Mouse (Mus musculus): ENCODE data around the gene Msln. TPM values are rescaled to one million over a fixed set of nuclear protein-coding genes. Genes with fewer than 3 reads are reported as not detected.

Msln gene
- polyA plus RNA-seq, 1 experiment: 3.3 TPM

- no peaks in the 10 kb centered on the region for H3K4me1 ChIP-seq (ENCODE audit: control insufficient read depth, insufficient read depth, low read length)
- no peak overlapping the region for H3K27ac ChIP-seq (ENCODE audit: insufficient read depth, low read length)
- no peak overlapping the region for H3K4me3 ChIP-seq (ENCODE audit: insufficient read depth, low read length)
- TF ChIP-seq CTCF (IDR thresholded peaks at IDR 0.05; ENCODE audit: borderline replicate concordance, insufficient read depth, low read length) (no peak), POLR2A (IDR thresholded peaks at IDR 0.05; ENCODE audit: low read depth, low read length) (no peak)
Observed at GRCm38 (mm10) chr17:25775318-25776062, 21.3 kb upstream of the Msln start.

GRCm38 (mm10) chr17:25773549-25774120 is 19.5 kb upstream of the Msln start, which contains the start of gene Narfl:
Narfl (plus strand) TSS chr17:25773776.
- Histone ChIP-seq H3K4me1 (ENCODE audit: control insufficient read depth, insufficient read depth, low read length) (no peaks in the 10 kb centered on the region), H3K27ac (ENCODE audit: insufficient read depth, low read length) (no peak within 1 kb of the TSS), H3K4me3 (ENCODE audit: insufficient read depth, low read length) (peak within 1 kb of the TSS; percentile 62)
- TF ChIP-seq CTCF (IDR thresholded peaks at IDR 0.05; ENCODE audit: borderline replicate concordance, insufficient read depth, low read length) (peak; percentile 90), POLR2A (IDR thresholded peaks at IDR 0.05; ENCODE audit: low read depth, low read length) (peak; percentile 88)

- Histone ChIP-seq H3K4me1 (ENCODE audit: control insufficient read depth, insufficient read depth, low read length) (no peaks in the 10 kb centered on the region), H3K4me3 (ENCODE audit: insufficient read depth, low read length) (no peak overlapping the region), H3K27ac (ENCODE audit: insufficient read depth, low read length) (no peak overlapping the region)
- TF ChIP-seq POLR2A (IDR thresholded peaks at IDR 0.05; ENCODE audit: low read depth, low read length) (no peak), CTCF (IDR thresholded peaks at IDR 0.05; ENCODE audit: borderline replicate concordance, insufficient read depth, low read length) (no peak)
Observed at GRCm38 (mm10) chr17:25769331-25769730, 15.2 kb upstream of the Msln start.

GRCm38 (mm10) chr17:25765886-25766285 is 11.7 kb upstream of the Msln start:
- Histone ChIP-seq H3K4me3 (ENCODE audit: insufficient read depth, low read length) (no peak overlapping the region), H3K27ac (ENCODE audit: insufficient read depth, low read length) (no peak overlapping the region)
- TF ChIP-seq CTCF (IDR thresholded peaks at IDR 0.05; ENCODE audit: borderline replicate concordance, insufficient read depth, low read length) (no peak), POLR2A (IDR thresholded peaks at IDR 0.05; ENCODE audit: low read depth, low read length) (no peak)

GRCm38 (mm10) chr17:25762591-25762990 is 8.4 kb upstream of the Msln start:
- TF ChIP-seq POLR2A (IDR thresholded peaks at IDR 0.05; ENCODE audit: low read depth, low read length) (no peak), CTCF (IDR thresholded peaks at IDR 0.05; ENCODE audit: borderline replicate concordance, insufficient read depth, low read length) (no peak)
- Histone ChIP-seq H3K4me1 (ENCODE audit: control insufficient read depth, insufficient read depth, low read length) (no peaks in the 10 kb centered on the region), H3K4me3 (ENCODE audit: insufficient read depth, low read length) (no peak overlapping the region), H3K27ac (ENCODE audit: insufficient read depth, low read length) (no peak overlapping the region)

More at GRCm38 (mm10) chr17:25765886-25766285, 11.7 kb upstream of the Msln start:
- H3K4me1 ChIP-seq (ENCODE audit: control insufficient read depth, insufficient read depth, low read length): no peaks in the 10 kb centered on the region

- H3K4me3 ChIP-seq (ENCODE audit: insufficient read depth, low read length): no peak overlapping the region
- H3K4me1 ChIP-seq (ENCODE audit: control insufficient read depth, insufficient read depth, low read length): peaks cover 7% of the 10 kb centered on the region
- no peak overlapping the region for H3K27ac ChIP-seq (ENCODE audit: insufficient read depth, low read length)
- TF ChIP-seq POLR2A (IDR thresholded peaks at IDR 0.05; ENCODE audit: low read depth, low read length) (no peak), CTCF (IDR thresholded peaks at IDR 0.05; ENCODE audit: borderline replicate concordance, insufficient read depth, low read length) (no peak)
Observed at GRCm38 (mm10) chr17:25761561-25761970, 7.4 kb upstream of the Msln start.

- Histone ChIP-seq H3K4me3 (ENCODE audit: insufficient read depth, low read length) (no peak overlapping the region), H3K27ac (ENCODE audit: insufficient read depth, low read length) (no peak overlapping the region), H3K4me1 (ENCODE audit: control insufficient read depth, insufficient read depth, low read length) (peaks cover 15% of the 10 kb centered on the region)
- no peak for TF ChIP-seq POLR2A (IDR thresholded peaks at IDR 0.05; ENCODE audit: low read depth, low read length)
- TF ChIP-seq CTCF (IDR thresholded peaks at IDR 0.05; ENCODE audit: borderline replicate concordance, insufficient read depth, low read length): no peak
Observed at GRCm38 (mm10) chr17:25760148-25760547, 6.0 kb upstream of the Msln start.

- Histone ChIP-seq H3K4me1 (ENCODE audit: control insufficient read depth, insufficient read depth, low read length) (peaks cover 15% of the 10 kb centered on the region), H3K4me3 (ENCODE audit: insufficient read depth, low read length) (no peak overlapping the region), H3K27ac (ENCODE audit: insufficient read depth, low read length) (peak overlapping the region; percentile 76; the same call in 1 of the 2 replicates)
- no peak for TF ChIP-seq CTCF (IDR thresholded peaks at IDR 0.05; ENCODE audit: borderline replicate concordance, insufficient read depth, low read length)
Observed at GRCm38 (mm10) chr17:25757691-25758090, 3.5 kb upstream of the Msln start.

- Histone ChIP-seq H3K27ac (ENCODE audit: insufficient read depth, low read length) (peak overlapping the region; percentile 76), H3K4me1 (ENCODE audit: control insufficient read depth, insufficient read depth, low read length) (peaks cover 15% of the 10 kb centered on the region), H3K4me3 (ENCODE audit: insufficient read depth, low read length) (no peak overlapping the region)
- no peak for TF ChIP-seq POLR2A (IDR thresholded peaks at IDR 0.05; ENCODE audit: low read depth, low read length)
- TF ChIP-seq CTCF (IDR thresholded peaks at IDR 0.05; ENCODE audit: borderline replicate concordance, insufficient read depth, low read length): no peak
Observed at GRCm38 (mm10) chr17:25756378-25757242, 2.4 kb upstream of the Msln start.

Data from embryonic fibroblast, embryonic 13.5 days (primary cell).